Mouse (Mus musculus) frontal cortex, postnatal 36 days (tissue): ENCODE results near the gene Brf1.

Source experiments
- DNase-seq, 2 experiments: peaks; one replicate each; pipeline ENCODE4 v3.0.0; 2022; ENCODE audit warnings: low spot score in 2 of 2

Gene Brf1

DNA sequence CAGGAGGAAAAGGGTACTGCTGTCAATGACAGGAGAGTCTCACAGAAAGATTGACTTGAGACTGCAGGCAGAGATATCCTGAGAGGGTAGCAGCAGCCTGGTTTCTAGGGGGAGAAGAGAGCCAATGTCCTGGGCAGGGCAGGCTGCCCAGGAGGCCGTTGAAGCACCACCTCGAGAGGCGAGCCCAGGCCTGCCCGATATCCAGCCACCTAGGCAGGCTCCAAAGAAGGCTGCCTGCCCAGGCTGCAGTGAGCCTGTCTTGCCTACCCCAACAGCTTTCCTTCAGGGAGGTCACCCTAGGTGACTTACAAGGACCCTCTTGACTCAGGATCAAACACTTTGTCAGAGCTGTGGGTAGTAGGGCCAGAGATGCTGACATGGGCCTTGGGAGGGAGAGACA, 60.3 kb downstream of the Brf1 start:
- DNase-seq, result no peak

DNA sequence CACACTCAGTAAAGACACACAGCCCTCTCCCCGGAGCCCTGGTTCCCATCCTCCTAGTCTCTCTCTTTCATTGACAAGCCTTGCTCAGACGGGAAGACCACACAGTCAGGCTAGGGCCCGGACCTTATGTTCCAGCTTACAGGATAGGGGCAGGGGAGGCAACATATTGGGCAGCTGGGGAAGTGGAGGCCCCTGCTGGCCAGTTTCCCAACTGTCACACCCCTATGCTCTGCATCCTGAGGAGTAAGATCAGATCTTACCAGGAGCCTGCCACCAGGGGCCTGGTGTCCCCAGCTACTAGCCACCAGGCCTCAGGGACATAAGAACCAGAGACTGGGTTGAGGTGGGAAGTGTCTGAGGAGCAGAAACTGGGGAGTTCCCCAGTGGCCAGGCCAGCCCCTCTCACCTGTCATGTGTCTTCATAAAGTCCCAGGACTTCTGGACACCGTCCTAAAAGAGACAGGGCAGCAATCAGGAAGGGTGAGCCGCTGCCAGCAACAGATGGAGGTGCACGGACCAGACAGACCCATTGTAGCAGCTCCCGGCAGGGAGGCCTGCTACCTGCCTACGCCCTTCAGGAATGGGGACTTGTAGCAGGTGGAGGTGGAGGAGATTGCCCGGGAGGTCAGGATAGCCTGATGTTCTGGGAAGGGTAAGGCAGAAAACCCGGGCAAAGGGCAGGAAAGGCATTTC, 61.5 kb downstream of the Brf1 start:
- DNase-seq, result no peak

GRCm38 (mm10) chr12:112938366-112938765, 62.1 kb downstream of the Brf1 start:
- no peak for DNase-seq

- no peak for DNase-seq
Measured at GRCm38 (mm10) chr12:112937906-112938305, 62.6 kb downstream of the Brf1 start.

- no peak for DNase-seq
Measured at GRCm38 (mm10) chr12:112932647-112933046, 67.9 kb downstream of the Brf1 start.

GRCm38 (mm10) chr12:112929562-112930352, 70.7 kb downstream of the Brf1 start, which contains the start of gene Jag2:
Gene Jag2, minus strand, starts transcription at chr12:112929776.
- DNase-seq, result peak; percentile 69 to 73

DNA sequence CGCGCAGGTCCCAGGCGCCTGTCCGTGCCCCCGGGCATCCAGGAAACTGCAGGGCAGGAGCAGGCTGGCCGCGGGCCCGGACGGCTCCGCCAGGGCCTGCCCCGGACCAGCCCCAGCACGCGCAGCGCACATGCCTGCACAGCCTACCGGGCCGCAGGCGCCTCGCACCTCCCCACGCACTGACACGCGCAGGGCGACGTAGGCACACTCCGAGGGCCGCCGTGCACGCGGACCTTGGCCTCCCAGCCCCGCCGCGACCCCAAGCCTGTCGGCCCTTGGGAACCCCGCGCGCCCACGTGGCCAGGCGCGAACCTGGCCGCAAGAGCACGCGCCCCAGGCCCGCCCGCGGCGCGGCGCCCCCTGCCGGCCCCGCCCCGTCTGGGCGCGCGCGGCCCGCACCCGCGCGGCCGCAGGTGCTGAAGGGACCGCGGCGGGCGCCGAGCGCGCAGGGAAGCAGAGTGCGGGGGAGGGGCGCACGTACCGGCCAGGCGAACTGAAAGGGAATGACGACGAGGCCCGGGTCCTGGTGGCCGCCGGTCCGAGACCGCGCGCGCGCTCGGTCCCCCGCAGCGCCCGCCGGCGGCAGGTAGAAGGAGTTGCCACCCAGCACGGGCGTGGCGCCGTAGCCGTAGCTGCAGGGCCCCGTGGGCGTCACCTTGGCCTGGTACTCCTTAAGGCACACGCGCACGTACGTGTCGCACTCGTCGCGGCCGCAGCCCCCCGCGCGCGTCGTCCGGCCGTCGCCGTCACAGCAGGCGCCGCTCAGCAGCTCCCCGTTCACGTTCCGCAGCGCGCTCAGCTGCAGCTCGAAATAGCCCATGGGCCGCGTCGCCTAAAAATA, 71.9 kb downstream of the Brf1 start:
- DNase-seq, result peak; percentile 61 to 72

GRCm38 (mm10) chr12:112927265-112927664, 73.2 kb downstream of the Brf1 start:
- no peak for DNase-seq

DNA sequence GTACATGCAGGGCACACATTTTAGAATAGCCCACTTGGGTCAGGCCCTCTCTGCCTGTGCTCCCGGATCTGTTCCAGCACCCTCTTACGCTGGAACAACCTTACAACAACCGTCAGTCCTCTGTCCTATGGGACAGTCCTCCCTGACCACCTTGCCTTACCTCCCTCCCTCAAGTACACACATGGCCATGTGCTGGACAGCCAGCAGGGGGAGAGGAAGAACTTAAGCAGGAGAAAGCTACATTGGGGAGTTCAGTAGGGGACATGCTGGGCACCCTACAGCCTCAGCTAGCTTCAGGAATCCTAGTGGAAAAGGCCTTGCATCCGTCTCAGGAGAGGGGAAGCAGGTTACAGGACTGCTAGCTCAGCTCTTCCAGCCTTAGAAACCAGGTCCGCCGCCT, 74.6 kb downstream of the Brf1 start:
- DNase-seq, result no peak

- DNase-seq, result no peak
Measured at GRCm38 (mm10) chr12:112922541-112922940, 78.0 kb downstream of the Brf1 start.

DNA sequence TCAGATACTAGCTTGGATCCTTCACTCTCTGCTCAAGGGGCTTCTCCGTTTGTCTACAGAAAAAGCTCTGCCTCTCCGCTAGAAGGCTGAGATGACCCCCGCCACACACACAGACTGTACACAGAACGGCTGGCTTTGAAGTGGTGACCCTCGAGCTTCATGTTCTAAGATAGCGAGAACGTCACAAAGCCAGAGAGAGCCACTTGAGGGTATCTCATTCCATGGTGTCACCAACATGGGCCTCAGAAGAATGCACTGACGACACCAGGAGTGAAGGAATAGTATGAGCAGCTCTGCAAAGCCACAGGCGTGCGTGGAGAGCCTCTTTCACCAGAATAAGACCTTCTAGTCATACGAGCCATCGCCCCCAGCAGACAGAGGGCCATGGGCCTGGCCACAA, 79.0 kb downstream of the Brf1 start:
- no peak for DNase-seq

DNA sequence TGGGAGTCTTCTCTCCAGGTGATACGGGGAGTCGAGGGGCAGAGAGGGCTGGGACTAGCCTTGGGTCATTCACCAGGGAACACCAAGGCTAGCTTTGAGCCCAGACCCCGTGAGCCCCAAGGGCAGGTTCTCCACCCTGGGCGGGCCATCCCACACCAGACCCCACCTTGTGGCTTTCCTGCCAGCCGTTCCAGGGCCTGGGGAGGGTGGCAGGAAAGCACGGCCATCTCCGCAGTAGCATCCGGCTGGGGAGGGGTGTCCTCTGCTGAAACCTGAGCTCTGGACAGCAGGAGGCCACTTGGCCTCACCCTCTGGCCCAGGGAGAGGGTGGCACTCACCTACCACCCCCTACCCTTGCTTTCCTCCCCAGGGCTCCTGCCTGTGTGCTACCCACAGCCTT, 82.6 kb downstream of the Brf1 start:
- DNase-seq, result no peak

DNA sequence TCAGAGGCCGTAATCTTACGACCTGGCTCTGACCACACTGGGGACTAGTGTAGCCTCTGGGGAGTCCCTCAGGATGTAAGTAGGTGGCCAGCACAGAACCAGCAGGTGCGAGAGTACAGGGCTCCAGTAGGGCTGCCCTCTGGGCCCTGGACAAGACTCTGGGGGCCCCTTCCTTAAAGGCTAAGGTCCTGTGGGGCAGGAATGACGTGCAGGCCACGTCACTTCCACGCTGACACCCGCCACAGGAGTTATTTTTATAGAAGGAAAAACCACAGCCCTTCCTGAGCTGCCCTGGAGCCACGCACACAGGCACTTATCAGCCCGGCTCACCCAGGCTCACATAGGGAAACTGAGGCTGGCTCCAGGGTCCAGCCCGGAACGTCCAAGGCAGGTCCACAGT, 83.0 kb downstream of the Brf1 start:
- no peak for DNase-seq

DNA sequence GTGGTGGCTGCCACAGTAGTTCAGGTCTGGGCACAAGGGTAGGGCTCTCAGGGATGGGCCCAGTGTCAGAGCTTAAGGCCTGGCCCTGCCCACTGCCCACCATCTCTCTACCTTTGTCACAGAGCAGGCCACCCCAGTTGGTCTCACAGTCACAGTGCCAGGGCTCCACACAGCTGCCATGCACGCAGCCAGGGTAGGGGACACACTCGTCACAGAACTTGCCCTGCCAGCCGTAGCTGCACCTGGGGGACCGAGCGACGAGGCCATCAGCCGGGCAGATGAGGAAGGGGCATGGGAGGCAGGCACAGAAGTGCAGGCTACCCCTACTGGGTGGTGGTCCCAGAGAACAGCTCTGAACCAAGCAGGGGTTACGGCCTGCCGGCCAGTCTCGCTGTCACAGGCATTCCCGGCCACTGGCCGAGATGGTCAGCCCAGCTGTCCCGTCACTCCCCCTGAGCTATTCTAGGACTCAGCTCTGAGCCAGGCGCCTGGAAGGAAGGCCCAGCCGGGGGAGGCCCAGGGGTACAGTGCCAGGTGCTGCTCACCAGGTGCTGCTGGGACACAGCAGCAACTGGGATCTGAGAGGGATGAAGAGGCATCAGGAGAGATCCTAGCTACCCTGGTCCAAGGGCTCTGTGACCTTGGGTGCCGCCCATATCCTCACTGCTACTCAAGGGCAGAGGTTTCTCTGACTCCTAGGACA, 83.7 kb downstream of the Brf1 start:
- DNase-seq, result no peak

DNA sequence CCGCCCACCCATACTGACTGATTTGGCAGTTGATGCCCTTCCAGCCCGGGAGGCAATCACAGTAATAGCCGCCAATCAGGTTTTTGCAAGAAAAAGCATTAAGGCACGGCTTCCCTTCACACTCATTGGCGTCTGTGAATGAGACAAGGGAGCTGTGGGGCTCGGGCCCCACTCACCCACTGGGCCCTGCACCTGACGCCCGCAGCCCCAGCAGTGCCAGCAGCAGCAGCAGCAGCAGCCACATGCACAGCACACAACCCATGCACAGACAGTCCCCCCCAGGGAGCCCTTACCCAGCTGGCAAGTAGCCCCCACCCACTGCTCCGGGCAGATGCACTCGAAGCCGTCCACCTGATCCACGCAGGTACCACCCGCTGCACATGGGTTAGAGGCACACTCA, 84.9 kb downstream of the Brf1 start:
- DNase-seq, result no peak

- DNase-seq, result no peak
Measured at GRCm38 (mm10) chr12:112914527-112914926, 86.0 kb downstream of the Brf1 start.

GRCm38 (mm10) chr12:112912951-112913745, 87.4 kb downstream of the Brf1 start:
- no peak for DNase-seq

DNA sequence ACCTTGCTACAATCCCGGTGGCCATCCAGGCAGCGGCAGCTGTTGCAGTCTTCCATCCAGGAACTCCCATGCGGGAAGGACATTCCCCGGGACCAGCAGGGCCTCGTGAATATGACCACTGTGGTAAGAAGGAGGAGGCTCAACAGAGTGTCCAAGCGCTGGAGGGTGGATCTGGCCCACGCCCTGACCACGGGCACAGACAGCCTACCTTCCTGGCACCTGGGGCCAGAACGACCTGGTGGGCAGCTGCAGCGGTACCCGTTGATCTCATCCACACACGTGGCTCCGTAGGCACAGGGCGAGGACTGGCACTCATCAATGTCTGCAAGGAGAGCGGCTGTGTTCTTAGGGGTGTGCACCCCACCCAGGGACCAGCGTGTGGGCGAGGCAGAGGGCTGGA, 88.8 kb downstream of the Brf1 start:
- DNase-seq, result no peak
